Mouse (Mus musculus) heart, adult 2 months (tissue): ENCODE measurements around the gene Ercc5. TPM values are rescaled to one million over a fixed set of nuclear protein-coding genes. Genes with fewer than 3 reads are reported as not detected.

Experiments used
- DNase-seq, 2 experiments: peaks; one replicate each; pipeline ENCODE4 v3.0.0; 2021
- H3K27ac ChIP-seq: fragments of 200-600 bp; 2 replicates; pipeline ENCODE4 v1.8.1; 2022
- H3K27me3 ChIP-seq: fragments of 200-500 bp; 2 replicates; pipeline ENCODE4 v1.6.1; 2012; ENCODE audit warnings: mild to moderate bottlenecking, low read length, inconsistent platforms, mixed read lengths; ENCODE audit not compliant: control insufficient read depth, insufficient read depth
- H3K36me3 ChIP-seq: fragments of 200-500 bp; 2 replicates; pipeline ENCODE4 v1.6.1; 2012; ENCODE audit warnings: low read length, inconsistent platforms; ENCODE audit not compliant: control insufficient read depth, insufficient read depth
- H3K4me1 ChIP-seq: fragments of 200-500 bp; 2 replicates; pipeline ENCODE4 v1.6.1; 2011; ENCODE audit warnings: low read length; ENCODE audit not compliant: control insufficient read depth, insufficient read depth
- H3K4me3 ChIP-seq: fragments of 200-600 bp; 2 replicates; pipeline ENCODE4 v1.8.1; 2022
- H3K79me2 ChIP-seq: fragments of 200-500 bp; replicated peaks from 2 replicates; pipeline ENCODE4 v1.6.1; 2012; ENCODE audit warnings: mild to moderate bottlenecking, inconsistent platforms, low read length, moderate library complexity, mixed read lengths; ENCODE audit not compliant: control insufficient read depth, insufficient read depth
- H3K9ac ChIP-seq: fragments of 200-500 bp; 2 replicates; pipeline ENCODE4 v1.6.1; 2012; ENCODE audit warnings: low read depth, mild to moderate bottlenecking, control low read depth, inconsistent platforms, low read length, mixed read lengths
- CTCF ChIP-seq: fragments of 200-600 bp; IDR thresholded peaks from 2 replicates; pipeline ENCODE4 v1.8.1; 2022; ENCODE audit warnings: antibody characterized with exemption, mild to moderate bottlenecking, moderate library complexity
- EP300 ChIP-seq: fragments of 200-500 bp; IDR thresholded peaks from 2 replicates; pipeline ENCODE4 v1.6.1; 2011; ENCODE audit warnings: low read depth, low read length, control low read depth; ENCODE audit not compliant: insufficient read depth
- POLR2A ChIP-seq: fragments of 200-500 bp; IDR thresholded peaks from 2 replicates; pipeline ENCODE4 v1.6.1; 2011; ENCODE audit warnings: mild to moderate bottlenecking, low read depth, low read length, control low read depth; ENCODE audit not compliant: insufficient read depth
- WGBS: fragments of 180-500 bp; shearing (Covaris S2); methylation state at CpG from one replicate; pipeline ENCODE4 v1.1.7; 2018; 5-methylcytosine and 5-hydroxymethylcytosine counted together
- intact Hi-C: fragments of 180-260 bp; cut with DNase I; formaldehyde crosslinking; loops from one replicate; pipeline ENCODE4 v1.15.1; 2025
- polyA plus RNA-seq: library from polyadenylated mRNA; depleted of rRNA; stranded (reverse); fragments of >200 nt; gene quantifications from 2 replicates; pipeline ENCODE4 v1.2.3, GENCODE M21; 2012
- total RNA-seq, 2 experiments: library from RNA; stranded (reverse); gene quantifications; 2 replicates each; pipeline ENCODE4 v1.2.3; 2021

Gene Ercc5
- total and polyA plus RNA-seq, 3 experiments: 4.1 to 17.0 (median 16.9) TPM

- H3K4me1 ChIP-seq: no peaks in the 10 kb centered on the region
- H3K4me3 ChIP-seq: no peak overlapping the region
- intact Hi-C loops: no loop called here
- 90% methylated on average over 6 of the region's 6 CpGs for WGBS
- no peak for TF ChIP-seq EP300
- no peak for TF ChIP-seq POLR2A
- TF ChIP-seq CTCF: no peak
- H3K27ac ChIP-seq: no peak overlapping the region
- H3K9ac ChIP-seq: no peak overlapping the region
- DNase-seq: no peak
- no peaks in the 10 kb centered on the region for H3K79me2 ChIP-seq
- H3K27me3 ChIP-seq: no peaks in the 10 kb centered on the region
- H3K36me3 ChIP-seq: peaks cover 9% of the 10 kb centered on the region
Observed at GRCm38 (mm10) chr1:44161818-44162217, 14.3 kb downstream of the Ercc5 start.

DNA sequence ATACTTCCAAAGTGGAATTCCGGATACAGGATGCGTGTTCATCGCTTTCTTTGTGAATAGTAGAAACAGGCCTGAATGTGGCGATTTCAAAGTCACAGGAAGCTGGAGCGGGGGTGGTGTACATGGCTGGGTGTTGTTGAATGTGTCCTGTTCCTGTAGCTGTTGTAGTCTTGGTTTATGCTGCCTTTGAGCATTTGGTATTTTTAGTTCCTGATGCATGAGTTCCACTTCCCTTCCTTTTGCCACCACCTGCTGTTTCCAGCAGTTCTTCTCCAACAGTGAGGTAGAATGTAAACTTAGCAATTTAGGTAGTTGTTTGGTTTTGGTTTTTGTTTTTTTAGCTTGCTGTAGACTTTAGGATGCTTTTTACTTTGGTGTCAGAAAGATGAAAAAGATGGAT is 14.8 kb downstream of the Ercc5 start:
- intact Hi-C loops: no loop called here
- TF ChIP-seq POLR2A (no peak), EP300 (no peak), CTCF (no peak)

GRCm38 (mm10) chr1:44167859-44168383 is 20.4 kb downstream of the Ercc5 start:
- no peak for TF ChIP-seq EP300
- TF ChIP-seq CTCF: peak; percentile 38
- no peak for TF ChIP-seq POLR2A
- no peak for DNase-seq

More for the DNA sequence above, 14.8 kb downstream of the Ercc5 start:
- Histone ChIP-seq H3K4me1 (no peaks in the 10 kb centered on the region), H3K27ac (no peak overlapping the region), H3K79me2 (no peaks in the 10 kb centered on the region), H3K4me3 (no peak overlapping the region), H3K27me3 (no peaks in the 10 kb centered on the region), H3K9ac (no peak overlapping the region), H3K36me3 (peaks cover 9% of the 10 kb centered on the region)
- no peak for DNase-seq
- 71% methylated on average over 5 of the region's 5 CpGs for WGBS

DNA sequence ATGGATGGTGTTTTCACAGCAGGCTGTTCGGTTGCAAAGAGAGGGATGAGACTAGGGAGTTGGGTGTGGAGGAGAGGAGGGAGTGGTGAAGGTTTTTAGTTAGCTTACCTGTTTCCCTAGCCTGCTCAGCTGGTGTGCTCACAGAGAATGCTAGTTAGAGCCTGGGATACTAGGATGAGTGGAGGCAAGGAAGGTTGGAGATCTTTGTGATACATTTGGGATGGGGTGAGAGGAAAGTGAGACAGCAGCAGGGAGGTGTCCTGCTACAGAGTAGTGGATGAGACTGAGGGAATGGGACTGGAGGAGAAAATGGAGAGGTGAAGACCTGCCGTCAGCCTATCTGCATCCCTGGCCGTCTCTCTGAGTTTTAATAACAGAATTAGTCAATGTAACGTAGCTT is 25.1 kb downstream of the Ercc5 start:
- no peak for DNase-seq
- no peak for TF ChIP-seq POLR2A
- no peak for TF ChIP-seq EP300
- no peak for TF ChIP-seq CTCF
- Histone ChIP-seq H3K4me3 (no peak overlapping the region), H3K27ac (no peak overlapping the region), H3K27me3 (no peaks in the 10 kb centered on the region), H3K9ac (no peak overlapping the region), H3K36me3 (no peaks in the 10 kb centered on the region; the same call in none of the 2 replicates), H3K79me2 (no peaks in the 10 kb centered on the region), H3K4me1 (no peaks in the 10 kb centered on the region)
- intact Hi-C loops: no loop called here
- 96% methylated on average over 4 of the region's 4 CpGs for WGBS

More at GRCm38 (mm10) chr1:44167859-44168383, 20.4 kb downstream of the Ercc5 start:
- intact Hi-C loops: no loop called here
- no peak overlapping the region for H3K4me3 ChIP-seq
- H3K79me2 ChIP-seq: no peaks in the 10 kb centered on the region
- no peak overlapping the region for H3K9ac ChIP-seq
- no peak overlapping the region for H3K27ac ChIP-seq
- no peaks in the 10 kb centered on the region; the same call in 1 of the 2 replicates for H3K36me3 ChIP-seq
- no peaks in the 10 kb centered on the region for H3K4me1 ChIP-seq
- WGBS: 93% methylated on average over 3 of the region's 3 CpGs
- H3K27me3 ChIP-seq: no peaks in the 10 kb centered on the region

- no peak overlapping the region for H3K9ac ChIP-seq
- no peaks in the 10 kb centered on the region for H3K27me3 ChIP-seq
- no peak overlapping the region for H3K27ac ChIP-seq
- no peak for TF ChIP-seq POLR2A
- TF ChIP-seq EP300: no peak
- peak; percentile 25; the same call in 1 of the 2 replicates for TF ChIP-seq CTCF
- no peaks in the 10 kb centered on the region for H3K79me2 ChIP-seq
- no peak for DNase-seq
- no peak overlapping the region for H3K4me3 ChIP-seq
- no peaks in the 10 kb centered on the region for H3K4me1 ChIP-seq
- H3K36me3 ChIP-seq: no peaks in the 10 kb centered on the region; the same call in none of the 2 replicates
- WGBS: 82% methylated on average over 8 of the region's 8 CpGs
- intact Hi-C loops: no loop called here
Observed at GRCm38 (mm10) chr1:44173903-44174302, 26.4 kb downstream of the Ercc5 start.

DNA sequence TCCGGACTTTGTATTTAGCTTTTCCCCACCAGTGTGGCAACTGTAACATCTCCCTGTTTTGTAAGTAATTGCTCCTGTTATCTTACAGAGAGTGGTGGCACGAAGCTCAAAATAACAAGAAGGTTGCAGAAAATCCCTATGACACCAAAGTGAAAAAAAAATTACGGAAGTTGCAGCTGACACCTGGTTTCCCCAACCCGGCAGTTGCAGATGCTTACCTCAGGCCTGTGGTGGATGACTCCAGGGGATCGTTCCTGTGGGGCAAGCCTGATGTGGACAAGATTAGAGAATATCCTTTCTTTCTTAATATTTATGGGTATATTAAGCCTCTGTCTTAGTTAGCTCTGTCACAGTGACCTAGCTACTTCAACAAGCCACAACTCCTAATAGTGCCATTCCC is 30.5 kb downstream of the Ercc5 start:
- Histone ChIP-seq H3K4me3 (no peak overlapping the region), H3K9ac (no peak overlapping the region), H3K27ac (no peak overlapping the region), H3K36me3 (no peaks in the 10 kb centered on the region; the same call in none of the 2 replicates), H3K4me1 (no peaks in the 10 kb centered on the region), H3K79me2 (no peaks in the 10 kb centered on the region), H3K27me3 (no peaks in the 10 kb centered on the region)
- WGBS: 97% methylated on average over 5 of the region's 5 CpGs
- no peak for DNase-seq
- TF ChIP-seq EP300 (no peak), POLR2A (no peak), CTCF (no peak)
- intact Hi-C loops: no loop called here
